Mouse (Mus musculus) thymus, postnatal 4 days (tissue): ENCODE results near the gene Slc41a2.

Source experiments
- DNase-seq: peaks from one replicate; pipeline ENCODE4 v3.0.0; 2021

The Slc41a2 gene

GRCm38 (mm10) chr10:83181831-83182572 is 155.7 kb downstream of the Slc41a2 start:
- peak; percentile 56 for DNase-seq
